Mouse (Mus musculus) midbrain, embryonic 15.5 days (tissue): ENCODE measurements at regions not wholly inside any gene's neighbourhood (a gene's known extent, or its start where the extent isn't known, plus 50 kb on each side); places are given as distances from the start of the nearest gene placed in this dataset.
A peak's percentile ranks its signal among the peaks of the same experiment; 100 is the strongest.

ENCODE experiments used
- ATAC-seq: fragments of 200-750 bp; cut with Nextera tagmentation; replicated peaks from 2 replicates; pipeline ENCODE4 v1.8.0; 2017; ENCODE audit warnings: moderate TSS enrichment
- H3K27ac ChIP-seq: fragments of 300-500 bp; sonication (generic); 2 replicates; pipeline ENCODE4 v1.5.1; 2015; ENCODE audit warnings: mild to moderate bottlenecking, inconsistent platforms
- H3K27me3 ChIP-seq: fragments of 300-500 bp; sonication (generic); replicated peaks from 2 replicates; pipeline ENCODE4 v1.6.1; 2015; ENCODE audit warnings: inconsistent platforms
- H3K36me3 ChIP-seq: fragments of 300-500 bp; sonication (generic); replicated peaks from 2 replicates; pipeline ENCODE4 v1.6.1; 2015; ENCODE audit warnings: inconsistent platforms
- H3K4me1 ChIP-seq: fragments of 300-500 bp; sonication (generic); 2 replicates; pipeline ENCODE4 v1.6.1; 2015; ENCODE audit warnings: inconsistent platforms
- H3K4me2 ChIP-seq: fragments of 300-500 bp; sonication (generic); 2 replicates; pipeline ENCODE4 v1.6.1; 2015; ENCODE audit warnings: inconsistent platforms, mild to moderate bottlenecking, moderate library complexity
- H3K4me3 ChIP-seq: fragments of 300-500 bp; sonication (generic); 2 replicates; pipeline ENCODE4 v1.5.1; 2015; ENCODE audit warnings: mild to moderate bottlenecking, inconsistent platforms
- H3K9ac ChIP-seq: fragments of 300-500 bp; sonication (generic); 2 replicates; pipeline ENCODE4 v1.6.1; 2015; ENCODE audit warnings: mild to moderate bottlenecking, inconsistent platforms
- H3K9me3 ChIP-seq: fragments of 300-500 bp; sonication (generic); 2 replicates; pipeline ENCODE4 v1.6.1; 2016; ENCODE audit warnings: inconsistent platforms
- WGBS: fragments of 180-500 bp; shearing (Covaris S2); methylation state at CpG from one replicate; pipeline ENCODE4 v1.1.7; 2015; ENCODE audit warnings: mixed read lengths; 5-methylcytosine and 5-hydroxymethylcytosine counted together

DNA sequence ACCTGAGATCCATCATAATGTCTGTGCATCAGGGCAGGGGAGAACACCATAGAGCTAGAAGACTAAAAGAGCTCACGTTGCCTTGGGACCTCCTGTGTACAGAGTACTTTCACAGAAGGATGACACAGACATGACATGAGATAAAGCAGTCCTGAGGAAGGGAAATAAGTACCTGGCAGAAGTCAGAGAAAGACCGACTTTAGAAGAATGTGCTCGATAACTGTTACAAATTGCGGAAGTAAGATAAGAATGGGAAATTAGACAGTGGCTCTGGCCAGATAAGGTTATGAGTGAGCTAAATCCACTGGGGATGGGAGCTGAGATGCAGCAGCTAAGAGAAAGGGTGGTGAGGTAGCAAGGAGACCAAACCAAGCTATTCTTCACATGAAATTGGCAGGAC is 249.9 kb upstream of the Veph1 start:
- Histone ChIP-seq H3K27me3 (no peaks in the 10 kb centered on the region), H3K4me3 (no peak overlapping the region), H3K4me2 (no peak overlapping the region), H3K9me3 (no peaks in the 10 kb centered on the region), H3K27ac (no peak overlapping the region), H3K9ac (no peak overlapping the region), H3K36me3 (no peaks in the 10 kb centered on the region), H3K4me1 (no peaks in the 10 kb centered on the region)
- 86% methylated on average over 4 of the region's 4 CpGs for WGBS
- ATAC-seq = no peak

DNA sequence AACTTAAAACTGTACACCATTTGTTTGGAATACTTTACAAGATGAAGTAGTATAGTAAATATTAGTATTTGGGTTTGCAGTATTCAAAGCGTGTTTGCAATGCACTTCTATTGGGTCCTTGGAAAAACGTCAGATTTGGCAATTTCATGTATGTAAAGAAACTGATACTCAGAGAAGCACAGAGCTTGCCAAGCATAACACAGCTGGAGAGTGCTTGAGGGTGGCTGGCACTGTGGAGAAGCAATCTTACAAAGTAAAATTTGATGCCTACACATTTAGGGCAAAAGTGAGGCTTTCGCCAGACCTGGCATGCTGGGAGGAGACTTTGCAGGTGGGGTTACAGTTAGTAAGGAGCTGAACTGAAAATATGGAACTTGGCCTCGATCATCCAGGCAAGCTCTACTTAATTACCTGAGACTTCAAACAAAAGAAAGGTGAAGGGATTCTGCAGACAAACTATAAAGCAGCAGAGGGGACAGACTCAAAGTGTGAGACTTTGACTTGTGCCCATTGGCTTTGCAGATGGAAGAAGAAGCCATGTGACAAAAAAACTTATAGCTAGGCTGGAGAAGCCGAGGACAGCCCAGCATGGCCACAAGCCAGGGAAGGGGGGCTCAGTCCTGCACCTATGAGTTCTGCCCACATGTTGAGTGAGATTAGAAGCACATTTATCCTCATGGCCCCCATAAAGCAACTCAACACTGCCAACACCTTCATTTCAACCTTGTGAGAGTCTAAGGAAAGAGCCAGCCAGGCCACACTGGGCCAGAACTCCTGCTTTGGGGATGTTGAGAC is 247.7 kb upstream of the Veph1 start:
- Histone ChIP-seq H3K4me1 (no peaks in the 10 kb centered on the region), H3K9ac (no peak overlapping the region), H3K4me3 (no peak overlapping the region), H3K27ac (no peak overlapping the region), H3K4me2 (no peak overlapping the region), H3K36me3 (no peaks in the 10 kb centered on the region), H3K27me3 (no peaks in the 10 kb centered on the region), H3K9me3 (no peaks in the 10 kb centered on the region)
- WGBS = 83% methylated on average over 5 of the region's 5 CpGs
- ATAC-seq = no peak

DNA sequence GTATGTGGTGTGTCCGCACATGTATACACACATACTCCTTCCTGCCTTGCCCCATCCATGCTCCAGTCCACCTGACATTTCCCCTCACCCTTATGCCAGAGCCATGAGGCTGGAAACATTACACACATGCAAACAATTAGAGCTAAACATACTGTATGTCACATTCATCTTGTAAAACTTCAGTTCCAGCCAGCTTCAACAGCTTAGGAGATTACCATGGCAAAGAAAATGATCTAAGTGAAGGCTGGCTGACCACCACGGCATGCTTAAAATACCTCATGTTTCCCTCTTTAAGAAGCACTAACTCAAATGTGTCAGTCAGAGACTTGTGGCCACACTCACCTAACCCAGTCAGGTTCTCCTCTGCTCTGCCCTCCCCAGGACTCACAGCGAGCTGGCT is 246.2 kb upstream of the Veph1 start:
- Histone ChIP-seq H3K9ac (no peak overlapping the region), H3K9me3 (no peaks in the 10 kb centered on the region), H3K4me2 (no peak overlapping the region), H3K27ac (no peak overlapping the region), H3K27me3 (no peaks in the 10 kb centered on the region), H3K4me1 (peaks cover 7% of the 10 kb centered on the region), H3K36me3 (no peaks in the 10 kb centered on the region), H3K4me3 (no peak overlapping the region)
- 90% methylated on average over 3 of the region's 3 CpGs for WGBS
- ATAC-seq = no peak

DNA sequence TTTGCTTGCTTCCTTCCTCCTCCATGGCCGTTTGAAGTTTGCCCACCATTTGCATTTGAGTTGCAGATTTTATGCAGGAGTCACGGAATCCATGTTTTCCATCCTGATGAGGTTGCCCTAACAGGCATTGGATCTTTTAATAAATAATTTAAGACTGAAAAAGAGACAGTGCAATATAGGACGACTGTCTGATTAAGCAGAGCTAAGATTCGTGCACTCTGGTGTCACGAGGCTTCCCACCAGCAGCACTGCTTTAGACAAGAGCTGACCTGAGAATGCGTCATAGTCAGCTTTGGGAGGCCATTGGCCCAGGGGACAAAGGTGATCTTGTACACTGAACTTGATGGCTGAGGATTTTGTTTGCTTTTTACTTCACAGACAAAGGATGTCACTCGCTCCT is 241.3 kb upstream of the Veph1 start:
- Histone ChIP-seq H3K9ac (no peak overlapping the region), H3K4me3 (no peak overlapping the region), H3K36me3 (no peaks in the 10 kb centered on the region), H3K27me3 (no peaks in the 10 kb centered on the region), H3K4me1 (peaks cover 30% of the 10 kb centered on the region), H3K27ac (peak overlapping the region; percentile 76), H3K4me2 (peak overlapping the region; percentile 12; the same call in 1 of the 2 replicates), H3K9me3 (no peaks in the 10 kb centered on the region)
- WGBS = 20% methylated on average over 7 of the region's 7 CpGs
- peak; percentile 78 for ATAC-seq

DNA sequence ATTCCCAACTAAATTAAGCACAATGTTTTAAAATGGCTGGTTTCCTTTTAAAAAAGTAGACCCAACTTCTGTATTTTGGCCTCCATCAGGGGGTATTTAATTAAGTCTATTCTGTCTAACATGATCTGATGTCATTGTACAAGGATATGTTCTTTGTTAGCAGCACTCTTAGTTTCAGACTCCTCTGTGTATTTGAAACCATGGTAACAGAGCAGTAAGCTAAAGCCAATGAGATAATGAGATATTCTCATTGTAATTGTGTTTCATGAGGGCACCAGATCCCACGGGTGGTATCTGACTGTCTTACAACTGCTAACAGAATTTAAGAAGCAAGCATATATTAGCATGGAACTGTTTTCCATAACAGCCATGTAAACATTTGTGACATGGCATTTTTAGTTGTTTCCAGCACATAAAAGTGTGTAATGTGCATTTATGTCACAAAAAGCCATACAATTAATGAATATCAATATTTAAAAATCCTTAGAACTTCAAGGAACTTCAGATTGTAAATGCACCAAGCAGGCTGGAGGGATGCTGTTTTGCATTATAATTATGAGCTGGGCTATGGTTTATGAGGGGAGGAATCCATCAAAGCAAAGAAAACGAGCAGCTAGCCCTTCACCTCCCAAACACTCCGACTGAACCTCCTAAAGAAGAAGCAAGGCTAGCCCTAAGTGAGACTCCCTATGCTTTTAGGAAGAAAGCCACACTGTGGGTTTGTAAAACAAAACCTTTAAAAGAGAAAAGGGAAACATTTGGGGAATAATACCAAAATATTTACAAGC is 240.7 kb upstream of the Veph1 start:
- 12% methylated on average over 3 of the region's 3 CpGs for WGBS

DNA sequence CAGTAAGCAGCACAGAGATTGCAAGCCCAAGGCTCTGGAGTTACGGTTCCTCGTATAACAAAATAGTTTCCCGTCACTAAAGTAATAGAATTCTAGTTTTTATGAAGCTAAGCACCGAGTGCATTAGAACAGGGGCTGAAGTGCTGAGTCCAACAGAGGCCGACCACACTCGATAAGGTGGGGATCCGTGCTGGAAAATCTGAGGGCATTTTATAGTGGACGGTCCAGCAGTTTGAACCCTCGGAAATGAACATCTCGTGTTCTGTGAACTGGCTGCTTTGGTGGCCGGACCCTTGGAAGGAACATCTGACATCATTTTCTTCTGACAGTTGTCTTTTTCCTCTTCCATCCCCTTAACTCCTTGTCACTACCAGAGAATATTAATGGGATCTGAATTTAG is 240.0 kb upstream of the Veph1 start:
- Histone ChIP-seq H3K36me3 (no peaks in the 10 kb centered on the region), H3K4me1 (peaks cover 30% of the 10 kb centered on the region), H3K27me3 (no peaks in the 10 kb centered on the region), H3K4me2 (0 out of 2 replicates have a peak overlapping the region, but pooled peaks have one; percentile 6), H3K27ac (peak overlapping the region; percentile 76), H3K4me3 (no peak overlapping the region), H3K9ac (no peak overlapping the region), H3K9me3 (no peaks in the 10 kb centered on the region)
- WGBS = 48% methylated on average over 11 of the region's 11 CpGs
- peak; percentile 21; the same call in 1 of the 2 replicates for ATAC-seq

More for the DNA sequence above, 240.7 kb upstream of the Veph1 start:
- H3K36me3 ChIP-seq = no peaks in the 10 kb centered on the region
- H3K4me3 ChIP-seq = no peak overlapping the region
- peak overlapping the region; percentile 76 for H3K27ac ChIP-seq
- no peaks in the 10 kb centered on the region for H3K27me3 ChIP-seq
- peak; percentile 92 for ATAC-seq
- peaks cover 30% of the 10 kb centered on the region for H3K4me1 ChIP-seq
- H3K9me3 ChIP-seq = no peaks in the 10 kb centered on the region
- H3K9ac ChIP-seq = no peak overlapping the region
- H3K4me2 ChIP-seq = peak overlapping the region; percentile 12; the same call in 1 of the 2 replicates

DNA sequence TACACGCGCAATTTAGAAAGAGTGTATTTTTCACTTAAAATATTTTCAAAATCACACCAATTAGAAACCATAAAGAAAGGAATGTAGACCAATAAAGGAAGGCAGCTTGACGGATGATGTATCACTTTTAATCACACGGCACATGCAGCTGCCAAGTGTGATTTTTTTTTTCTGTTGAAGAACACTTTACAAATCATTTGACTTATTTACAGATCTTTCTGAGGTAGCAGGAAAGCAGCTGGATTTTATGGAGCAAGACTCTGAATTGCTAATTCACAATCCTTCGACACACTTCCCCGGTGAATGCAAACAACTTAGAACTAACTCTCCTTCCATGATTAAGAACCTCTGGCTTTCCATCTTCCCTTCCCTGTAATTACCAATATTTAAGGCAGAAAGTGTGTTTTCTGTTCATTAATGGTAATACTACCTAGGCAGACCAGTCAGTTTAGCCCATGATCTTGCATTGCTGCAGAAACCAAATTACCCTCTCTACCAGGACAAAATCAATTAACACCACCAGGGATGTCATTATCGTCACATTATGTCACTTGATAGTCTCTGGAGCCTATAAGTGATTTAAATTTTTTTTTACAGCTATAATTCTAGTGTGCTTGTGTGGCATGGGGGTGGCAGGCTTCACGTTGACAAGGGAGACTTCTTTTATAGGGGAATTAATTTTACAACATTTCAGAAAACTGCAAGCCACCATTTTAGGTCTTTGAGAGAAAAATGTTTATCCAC is 239.3 kb upstream of the Veph1 start:
- Histone ChIP-seq H3K27ac (peak overlapping the region; percentile 20; the same call in 1 of the 2 replicates), H3K9me3 (no peaks in the 10 kb centered on the region), H3K27me3 (no peaks in the 10 kb centered on the region), H3K4me1 (peaks cover 30% of the 10 kb centered on the region), H3K9ac (no peak overlapping the region), H3K4me3 (no peak overlapping the region), H3K4me2 (no peak overlapping the region), H3K36me3 (no peaks in the 10 kb centered on the region)
- 52% methylated on average over 8 of the region's 8 CpGs for WGBS
- no peak for ATAC-seq

DNA sequence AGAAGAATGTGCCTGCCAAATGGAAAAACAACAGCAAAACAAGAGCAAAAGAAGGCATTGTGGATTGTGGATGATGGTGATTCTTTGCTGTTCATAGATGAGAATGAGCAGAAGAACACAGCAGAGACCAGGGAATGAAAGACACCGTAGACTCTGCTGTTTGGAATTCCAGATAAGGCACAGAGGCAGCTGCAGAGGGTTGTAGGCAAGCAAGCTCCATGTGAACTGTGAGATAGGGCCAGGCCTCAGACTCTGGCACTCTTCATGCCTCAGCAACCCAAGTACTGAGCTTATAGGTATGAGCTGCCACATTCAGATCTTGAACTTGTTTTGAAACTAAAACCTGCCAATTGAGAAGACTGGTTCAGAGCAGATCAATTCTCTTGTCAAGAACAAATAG is 223.3 kb upstream of the Veph1 start:
- 89% methylated on average over 1 of the region's 1 CpGs for WGBS
- Histone ChIP-seq H3K4me3 (no peak overlapping the region), H3K36me3 (no peaks in the 10 kb centered on the region), H3K4me2 (no peak overlapping the region), H3K4me1 (no peaks in the 10 kb centered on the region), H3K27me3 (no peaks in the 10 kb centered on the region), H3K9me3 (no peaks in the 10 kb centered on the region), H3K27ac (no peak overlapping the region), H3K9ac (no peak overlapping the region)
- ATAC-seq = no peak

DNA sequence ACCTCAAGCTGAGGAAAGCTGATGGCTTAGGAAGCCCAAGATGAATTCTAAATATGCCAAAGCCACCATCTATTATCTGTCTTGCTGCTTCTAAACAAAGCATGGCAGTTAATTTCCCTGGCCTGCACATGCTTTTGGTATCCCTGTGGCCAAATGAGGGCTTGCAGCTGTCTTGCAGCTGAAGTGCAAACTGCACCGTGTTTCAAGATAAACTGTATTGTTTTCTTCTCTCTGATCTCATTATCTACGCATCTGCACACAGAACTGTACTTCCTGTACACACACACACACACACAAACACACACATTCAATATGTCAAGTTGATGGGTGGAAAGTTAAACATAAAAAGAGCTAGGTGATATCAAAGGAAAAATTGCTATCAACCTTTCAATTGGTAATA is 221.7 kb upstream of the Veph1 start:
- no peak overlapping the region for H3K4me3 ChIP-seq
- no peak for ATAC-seq
- no peak overlapping the region for H3K9ac ChIP-seq
- H3K27me3 ChIP-seq = no peaks in the 10 kb centered on the region
- H3K4me1 ChIP-seq = no peaks in the 10 kb centered on the region
- H3K4me2 ChIP-seq = no peak overlapping the region
- no peaks in the 10 kb centered on the region for H3K36me3 ChIP-seq
- no peaks in the 10 kb centered on the region for H3K9me3 ChIP-seq
- H3K27ac ChIP-seq = no peak overlapping the region
- 51% methylated on average over 2 of the region's 2 CpGs for WGBS

DNA sequence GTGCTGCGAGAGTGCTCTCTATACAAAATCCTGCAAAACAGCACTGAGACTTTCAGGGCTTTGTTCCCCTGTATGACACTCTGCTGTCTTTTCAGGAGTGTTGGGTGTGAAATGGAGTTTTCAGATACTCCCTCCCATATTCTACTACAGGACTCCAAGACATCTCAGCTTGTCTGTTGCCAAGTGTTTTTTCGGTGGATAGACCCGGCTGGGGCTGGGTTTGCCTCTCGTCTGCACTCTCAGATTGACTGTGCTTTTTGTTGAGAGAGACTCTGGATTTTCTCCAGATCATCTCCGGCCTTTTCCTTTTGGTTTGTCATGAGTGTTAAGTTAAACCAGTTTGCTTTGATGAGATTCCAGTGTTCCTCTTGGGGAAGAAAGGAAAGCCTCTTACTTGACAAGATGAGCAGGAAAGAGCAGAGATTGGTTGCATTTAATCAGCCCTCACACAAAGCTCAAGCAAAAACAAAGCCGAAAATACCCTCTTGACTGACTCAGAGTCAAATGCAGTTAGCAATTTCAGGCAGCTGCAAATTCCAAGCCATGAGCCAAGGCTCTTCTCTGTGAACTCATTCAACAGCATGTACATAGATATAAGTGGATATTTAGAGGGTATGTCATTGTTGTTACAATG is 219.3 kb upstream of the Veph1 start:
- Histone ChIP-seq H3K27me3 (no peaks in the 10 kb centered on the region), H3K4me1 (no peaks in the 10 kb centered on the region), H3K36me3 (no peaks in the 10 kb centered on the region), H3K4me3 (no peak overlapping the region), H3K9me3 (no peaks in the 10 kb centered on the region), H3K27ac (no peak overlapping the region), H3K4me2 (no peak overlapping the region), H3K9ac (no peak overlapping the region)
- WGBS = 64% methylated on average over 6 of the region's 6 CpGs
- no peak for ATAC-seq

DNA sequence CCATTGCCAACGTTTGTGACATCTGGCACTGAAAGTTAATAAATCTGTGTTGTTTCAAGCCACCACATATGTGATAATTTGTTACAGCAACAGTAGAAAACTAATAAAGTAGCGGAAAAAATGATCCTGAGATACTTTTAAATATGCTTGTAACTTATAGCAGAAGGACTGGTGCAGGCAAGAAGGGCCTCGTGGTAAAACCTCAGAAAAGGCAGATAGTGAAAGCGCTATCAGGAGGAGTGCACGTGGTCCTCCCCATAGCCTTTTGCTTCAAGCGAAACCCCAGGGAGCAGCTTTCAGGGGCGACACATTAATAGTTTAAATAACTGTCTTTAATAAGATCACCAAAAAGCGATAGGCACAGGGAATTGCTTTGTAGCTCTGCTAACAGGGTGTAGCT is 217.9 kb upstream of the Veph1 start:
- H3K4me2 ChIP-seq = no peak overlapping the region
- no peak overlapping the region for H3K4me3 ChIP-seq
- ATAC-seq = no peak
- WGBS = 87% methylated on average over 8 of the region's 8 CpGs
- no peaks in the 10 kb centered on the region for H3K36me3 ChIP-seq
- H3K9ac ChIP-seq = no peak overlapping the region
- no peaks in the 10 kb centered on the region for H3K4me1 ChIP-seq
- no peaks in the 10 kb centered on the region for H3K27me3 ChIP-seq
- H3K9me3 ChIP-seq = no peaks in the 10 kb centered on the region
- H3K27ac ChIP-seq = no peak overlapping the region

DNA sequence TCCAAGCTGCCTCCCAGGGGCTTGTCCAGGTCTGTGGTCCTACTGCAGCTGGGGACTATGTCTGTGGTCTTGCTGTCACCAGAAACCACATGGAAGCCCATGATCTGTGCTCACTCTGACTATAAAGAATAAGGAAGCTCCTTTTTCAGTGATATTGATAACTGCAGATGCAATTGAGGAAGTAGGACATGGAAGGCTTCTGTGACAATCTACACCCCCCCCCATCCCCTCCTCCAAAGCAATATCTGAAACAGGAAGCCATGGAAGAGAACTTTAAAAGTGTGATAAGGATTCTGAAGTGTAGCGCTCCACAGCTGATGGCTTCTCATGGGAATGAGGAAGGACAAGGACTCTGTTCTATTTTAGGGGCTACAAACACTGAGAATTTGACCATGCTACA is 215.8 kb upstream of the Veph1 start:
- Histone ChIP-seq H3K4me2 (no peak overlapping the region), H3K27ac (no peak overlapping the region), H3K4me3 (no peak overlapping the region), H3K9me3 (no peaks in the 10 kb centered on the region), H3K36me3 (no peaks in the 10 kb centered on the region), H3K27me3 (no peaks in the 10 kb centered on the region), H3K4me1 (no peaks in the 10 kb centered on the region), H3K9ac (no peak overlapping the region)
- no peak for ATAC-seq
- WGBS = 95% methylated on average over 1 of the region's 1 CpGs
